Mouse (Mus musculus) stomach, embryonic 15.5 days (tissue): ENCODE results near the gene Arhgap24. TPM values are rescaled to one million over a fixed set of nuclear protein-coding genes. Genes with fewer than 3 reads are reported as not detected.

Source experiments
- ATAC-seq: fragments of 200-750 bp; cut with Nextera tagmentation; 2 replicates; pipeline ENCODE4 v1.8.0; 2017; ENCODE audit warnings: low read depth, moderate number of reproducible peaks, moderate TSS enrichment; ENCODE audit not compliant: insufficient read depth, low FRiP score
- H3K27ac ChIP-seq: fragments of 300-500 bp; sonication (generic); 2 replicates; pipeline ENCODE4 v1.5.1; 2015; ENCODE audit warnings: mild to moderate bottlenecking, inconsistent platforms
- H3K27me3 ChIP-seq: fragments of 300-500 bp; sonication (generic); replicated peaks from 2 replicates; pipeline ENCODE4 v1.6.1; 2015; ENCODE audit warnings: inconsistent platforms
- H3K36me3 ChIP-seq: fragments of 300-500 bp; sonication (generic); 2 replicates; pipeline ENCODE4 v1.6.1; 2015; ENCODE audit warnings: inconsistent platforms
- H3K4me1 ChIP-seq: fragments of 300-500 bp; sonication (generic); 2 replicates; pipeline ENCODE4 v1.6.1; 2015; ENCODE audit warnings: inconsistent platforms
- H3K4me2 ChIP-seq: fragments of 300-500 bp; sonication (generic); 2 replicates; pipeline ENCODE4 v1.6.1; 2015; ENCODE audit warnings: mild to moderate bottlenecking, inconsistent platforms
- H3K4me3 ChIP-seq: fragments of 300-500 bp; sonication (generic); replicated peaks from 2 replicates; pipeline ENCODE4 v1.5.1; 2015; ENCODE audit warnings: inconsistent platforms
- H3K9ac ChIP-seq: fragments of 300-500 bp; sonication (generic); 2 replicates; pipeline ENCODE4 v1.6.1; 2015; ENCODE audit warnings: inconsistent platforms
- H3K9me3 ChIP-seq: fragments of 300-500 bp; sonication (generic); 2 replicates; pipeline ENCODE4 v1.6.1; 2016; ENCODE audit warnings: inconsistent platforms
- WGBS: fragments of 180-500 bp; shearing (Covaris S2); methylation state at CpG from one replicate; pipeline ENCODE4 v1.1.7; 2015; 5-methylcytosine and 5-hydroxymethylcytosine counted together
- polyA plus RNA-seq: library from polyadenylated mRNA; unstranded; fragments of >200 nt; fragmentation: Nextera tagmentation; extraction: Ambion mirVana; gene quantifications from 2 replicates; pipeline ENCODE4 v1.2.1, GENCODE M21; 2015

Arhgap24 gene
- polyA plus RNA-seq, 1 experiment from 2014 or later: 22.9 TPM

DNA sequence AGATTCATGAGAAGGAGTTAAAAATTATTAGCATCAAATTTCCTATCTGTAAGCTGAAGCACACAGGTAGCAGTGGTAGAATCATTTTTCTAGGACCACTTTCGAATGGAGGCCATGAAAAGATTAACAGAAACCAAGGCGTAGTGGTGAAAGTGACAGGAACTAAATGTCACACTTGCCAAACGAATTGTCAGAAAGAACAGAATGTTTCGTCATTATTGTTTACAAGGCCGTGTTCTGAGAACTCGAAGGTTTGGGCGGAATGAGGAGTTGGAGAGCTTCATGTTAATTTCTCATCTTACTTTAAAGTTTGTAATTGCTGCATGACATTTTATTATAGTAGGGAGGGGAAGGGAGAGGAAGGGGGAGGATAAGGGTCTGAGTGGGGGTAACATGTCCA lies 162.2 kb downstream of the Arhgap24 start:
- H3K4me1 ChIP-seq: no peaks in the 10 kb centered on the region
- WGBS: 64% methylated on average over 7 of the region's 7 CpGs
- no peak for ATAC-seq

DNA sequence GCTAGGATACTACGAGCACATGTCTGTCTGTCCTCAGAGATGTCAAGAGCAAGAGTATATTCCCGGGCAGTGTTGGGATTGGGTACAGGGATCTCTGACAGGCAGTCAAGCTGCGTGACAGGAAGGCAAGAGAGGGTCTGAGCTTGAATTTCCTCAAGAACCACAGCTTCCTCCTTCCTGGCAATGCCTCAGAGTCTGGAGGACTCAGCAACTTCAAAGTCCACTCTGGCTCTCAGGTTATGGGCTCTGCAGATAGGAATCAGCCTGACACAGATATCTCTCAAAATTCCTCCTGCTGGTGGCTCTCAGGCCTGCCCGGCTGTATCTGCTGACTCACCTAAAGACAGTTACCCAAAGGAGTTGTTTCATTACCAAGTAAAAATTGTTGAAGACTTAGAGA lies 162.6 kb downstream of the Arhgap24 start:
- no peak overlapping the region for H3K4me2 ChIP-seq
- no peak overlapping the region for H3K9ac ChIP-seq
- ATAC-seq: no peak
- no peaks in the 10 kb centered on the region for H3K36me3 ChIP-seq
- no peak overlapping the region for H3K27ac ChIP-seq
- no peaks in the 10 kb centered on the region for H3K27me3 ChIP-seq
- no peak overlapping the region for H3K4me3 ChIP-seq
- no peaks in the 10 kb centered on the region for H3K9me3 ChIP-seq
- WGBS: 63% methylated on average over 4 of the region's 4 CpGs
- H3K4me1 ChIP-seq: no peaks in the 10 kb centered on the region

More for the DNA sequence above, 162.2 kb downstream of the Arhgap24 start:
- Histone ChIP-seq H3K27me3 (no peaks in the 10 kb centered on the region), H3K4me2 (no peak overlapping the region), H3K9me3 (no peaks in the 10 kb centered on the region), H3K27ac (no peak overlapping the region), H3K36me3 (no peaks in the 10 kb centered on the region), H3K9ac (no peak overlapping the region), H3K4me3 (no peak overlapping the region)

GRCm38 (mm10) chr5:102659061-102659460 lies 177.9 kb downstream of the Arhgap24 start:
- Histone ChIP-seq H3K4me1 (0 out of 2 replicates have a peak, but pooled peaks cover 3% of the 10 kb centered on the region), H3K4me2 (no peak overlapping the region), H3K27me3 (no peaks in the 10 kb centered on the region), H3K27ac (peak overlapping the region; percentile 35; the same call in 1 of the 2 replicates), H3K9ac (no peak overlapping the region), H3K36me3 (no peaks in the 10 kb centered on the region), H3K9me3 (no peaks in the 10 kb centered on the region), H3K4me3 (no peak overlapping the region)
- no peak for ATAC-seq

DNA sequence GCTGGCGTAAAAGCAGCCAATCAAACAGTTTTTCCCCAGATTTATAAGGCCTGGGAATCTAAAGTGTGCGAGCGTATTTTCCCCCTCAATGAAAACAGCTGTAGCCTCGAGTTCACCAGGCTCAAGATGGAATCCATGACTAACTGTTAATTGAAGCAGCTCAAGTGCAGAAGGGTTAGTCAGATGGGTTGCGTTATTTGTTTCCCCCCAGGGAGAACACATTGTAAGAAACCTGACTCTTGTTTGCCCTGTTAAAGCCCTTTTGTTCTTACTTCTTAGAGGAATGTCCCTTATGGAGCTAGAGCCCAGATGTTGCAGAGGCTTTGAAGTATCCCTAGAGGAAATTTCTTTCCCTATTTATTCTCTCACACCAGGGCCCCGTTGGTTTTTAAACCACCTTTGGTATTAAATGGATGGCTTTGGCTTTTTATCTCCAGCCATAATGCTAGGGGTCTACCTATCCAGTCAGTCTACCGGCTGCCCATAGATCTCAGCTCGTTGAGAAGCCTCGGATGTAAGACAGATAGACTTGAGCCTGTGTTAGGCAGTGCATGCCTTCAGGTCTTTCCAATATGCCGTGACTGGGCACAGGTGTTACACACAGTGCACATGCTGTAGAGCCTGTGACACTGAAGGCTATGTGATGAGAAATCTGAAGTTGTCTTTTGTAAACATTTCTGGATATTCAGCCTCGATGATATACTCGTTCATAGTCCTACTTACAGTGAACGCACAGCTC lies 184.0 kb downstream of the Arhgap24 start:
- 60% methylated on average over 13 of the region's 13 CpGs for WGBS
- Histone ChIP-seq H3K4me3 (no peak overlapping the region), H3K9me3 (no peaks in the 10 kb centered on the region), H3K27ac (no peak overlapping the region), H3K4me2 (no peak overlapping the region), H3K27me3 (no peaks in the 10 kb centered on the region), H3K4me1 (no peaks in the 10 kb centered on the region), H3K36me3 (no peaks in the 10 kb centered on the region), H3K9ac (no peak overlapping the region)
- ATAC-seq: no peak

DNA sequence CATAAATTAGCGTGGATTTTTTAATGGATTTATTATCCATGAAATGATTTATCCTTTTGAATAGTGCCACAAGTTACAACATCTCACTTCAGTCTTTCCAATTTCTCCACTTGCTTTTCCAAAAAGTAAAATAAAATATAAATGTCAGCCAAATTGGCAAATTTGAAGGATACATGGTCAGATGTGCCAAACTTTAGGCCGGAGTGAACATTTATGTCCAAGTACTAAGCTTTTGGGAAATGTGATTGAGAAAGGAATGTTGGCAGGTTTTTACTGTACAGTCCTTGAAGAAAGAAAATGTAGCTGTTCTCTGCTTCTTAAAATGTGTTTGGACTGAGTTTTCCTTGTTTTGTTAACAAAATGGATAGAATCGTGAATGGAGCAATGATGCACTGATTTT lies 185.7 kb downstream of the Arhgap24 start:
- Histone ChIP-seq H3K4me3 (no peak overlapping the region), H3K27ac (no peak overlapping the region), H3K9me3 (no peaks in the 10 kb centered on the region), H3K27me3 (no peaks in the 10 kb centered on the region), H3K4me2 (no peak overlapping the region), H3K9ac (no peak overlapping the region), H3K36me3 (no peaks in the 10 kb centered on the region), H3K4me1 (no peaks in the 10 kb centered on the region)
- ATAC-seq: no peak
- WGBS: 74% methylated on average over 3 of the region's 3 CpGs

- 86% methylated on average over 9 of the region's 9 CpGs for WGBS
- no peak overlapping the region for H3K4me2 ChIP-seq
- H3K27me3 ChIP-seq: no peaks in the 10 kb centered on the region
- no peaks in the 10 kb centered on the region for H3K9me3 ChIP-seq
- H3K9ac ChIP-seq: no peak overlapping the region
- no peak overlapping the region for H3K27ac ChIP-seq
- H3K4me3 ChIP-seq: no peak overlapping the region
- no peak for ATAC-seq
- H3K4me1 ChIP-seq: no peaks in the 10 kb centered on the region
- no peaks in the 10 kb centered on the region for H3K36me3 ChIP-seq
Measured at GRCm38 (mm10) chr5:102667754-102668575, 186.8 kb downstream of the Arhgap24 start.

DNA sequence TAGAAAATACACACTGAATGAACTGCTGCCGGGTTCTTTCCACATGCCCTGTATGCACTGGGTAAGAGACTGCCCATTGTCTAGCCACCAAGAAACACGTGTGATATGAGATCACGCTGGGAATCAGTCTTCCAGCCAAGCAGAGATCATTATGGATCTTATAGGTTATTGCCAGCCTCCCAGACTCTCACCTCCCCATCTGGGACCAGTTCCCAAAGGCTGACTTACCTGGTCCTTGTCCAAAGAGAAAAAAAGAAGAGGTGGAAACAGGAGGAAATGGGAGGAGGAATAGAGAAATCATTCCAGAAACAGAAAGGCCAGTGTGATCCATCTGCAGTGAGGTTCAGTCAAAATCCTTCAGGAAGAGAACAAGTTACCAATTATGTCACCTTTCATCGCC lies 189.0 kb downstream of the Arhgap24 start:
- no peaks in the 10 kb centered on the region for H3K27me3 ChIP-seq
- no peaks in the 10 kb centered on the region for H3K9me3 ChIP-seq
- 53% methylated on average over 4 of the region's 4 CpGs for WGBS
- no peak overlapping the region for H3K4me3 ChIP-seq
- H3K4me2 ChIP-seq: no peak overlapping the region
- no peaks in the 10 kb centered on the region for H3K4me1 ChIP-seq
- peak overlapping the region; percentile 63 for H3K27ac ChIP-seq
- H3K36me3 ChIP-seq: no peaks in the 10 kb centered on the region
- H3K9ac ChIP-seq: no peak overlapping the region
- ATAC-seq: no peak

- no peaks in the 10 kb centered on the region for H3K36me3 ChIP-seq
- 33% methylated on average over 5 of the region's 5 CpGs for WGBS
- ATAC-seq: no peak
- no peak overlapping the region for H3K9ac ChIP-seq
- no peak overlapping the region for H3K4me2 ChIP-seq
- no peaks in the 10 kb centered on the region for H3K27me3 ChIP-seq
- H3K27ac ChIP-seq: peak overlapping the region; percentile 63
- no peak overlapping the region for H3K4me3 ChIP-seq
- no peaks in the 10 kb centered on the region for H3K4me1 ChIP-seq
- H3K9me3 ChIP-seq: no peaks in the 10 kb centered on the region
Measured at GRCm38 (mm10) chr5:102670731-102671345, 189.6 kb downstream of the Arhgap24 start.

DNA sequence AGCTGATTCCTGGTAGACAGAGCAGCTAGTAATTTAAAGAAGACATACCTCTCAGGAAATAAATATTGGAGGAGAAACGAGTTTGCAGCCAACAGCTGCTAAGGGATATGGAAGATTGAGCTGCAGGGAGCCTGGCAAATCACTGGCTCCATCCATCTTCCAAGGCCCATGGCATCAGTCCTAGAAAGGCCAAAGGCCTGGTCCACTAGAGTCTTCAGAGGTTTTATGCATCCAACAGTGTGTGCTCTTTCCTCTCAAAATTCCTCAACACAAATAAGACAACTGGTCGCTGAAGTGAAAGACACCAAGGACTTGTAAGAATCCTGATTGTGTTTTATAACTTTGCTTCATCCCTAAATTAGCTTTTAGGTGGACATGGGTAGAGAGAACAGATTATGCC lies 194.1 kb downstream of the Arhgap24 start:
- H3K4me1 ChIP-seq: no peaks in the 10 kb centered on the region
- WGBS: 51% methylated on average over 2 of the region's 2 CpGs

DNA sequence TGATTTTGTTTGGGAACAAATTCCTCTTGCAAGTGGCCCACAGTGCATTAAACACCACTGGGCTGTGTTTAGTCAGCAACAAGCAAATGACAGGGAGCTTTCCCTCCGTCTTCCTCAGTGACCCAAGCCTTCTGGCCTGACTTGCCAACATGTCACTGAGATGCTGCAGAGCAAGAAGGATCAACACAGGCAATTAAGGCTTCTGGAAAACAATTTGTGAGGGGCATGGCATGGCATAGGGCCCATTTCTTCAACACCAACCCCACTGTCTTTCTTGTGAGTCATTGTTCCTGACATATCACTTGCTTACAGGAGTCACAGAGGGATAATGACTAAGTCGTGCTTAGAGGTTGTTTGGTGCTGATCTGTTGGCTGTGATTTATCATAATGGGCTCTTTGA lies 196.0 kb downstream of the Arhgap24 start:
- Histone ChIP-seq H3K9me3 (no peaks in the 10 kb centered on the region), H3K9ac (no peak overlapping the region), H3K4me3 (no peak overlapping the region), H3K27ac (no peak overlapping the region), H3K36me3 (no peaks in the 10 kb centered on the region), H3K27me3 (no peaks in the 10 kb centered on the region), H3K4me1 (no peaks in the 10 kb centered on the region), H3K4me2 (no peak overlapping the region)
- ATAC-seq: no peak
- WGBS: 13% methylated on average over 2 of the region's 2 CpGs

More for the DNA sequence above, 194.1 kb downstream of the Arhgap24 start:
- Histone ChIP-seq H3K27ac (no peak overlapping the region), H3K27me3 (no peaks in the 10 kb centered on the region), H3K4me3 (no peak overlapping the region), H3K9me3 (no peaks in the 10 kb centered on the region), H3K36me3 (no peaks in the 10 kb centered on the region), H3K9ac (no peak overlapping the region), H3K4me2 (no peak overlapping the region)
- ATAC-seq: no peak

- Histone ChIP-seq H3K4me2 (no peak overlapping the region), H3K27me3 (no peaks in the 10 kb centered on the region), H3K9ac (no peak overlapping the region), H3K4me1 (no peaks in the 10 kb centered on the region), H3K4me3 (no peak overlapping the region), H3K27ac (no peak overlapping the region), H3K9me3 (no peaks in the 10 kb centered on the region), H3K36me3 (no peaks in the 10 kb centered on the region)
- ATAC-seq: no peak
- WGBS: 67% methylated on average over 5 of the region's 5 CpGs
Measured at GRCm38 (mm10) chr5:102687673-102688072, 206.5 kb downstream of the Arhgap24 start.

GRCm38 (mm10) chr5:102692487-102692886 lies 211.3 kb downstream of the Arhgap24 start:
- no peak overlapping the region for H3K9ac ChIP-seq
- H3K4me2 ChIP-seq: no peak overlapping the region
- no peak; the same call in 1 of the 2 replicates for ATAC-seq
- no peaks in the 10 kb centered on the region for H3K9me3 ChIP-seq
- H3K36me3 ChIP-seq: no peaks in the 10 kb centered on the region
- WGBS: 6% methylated on average over 4 of the region's 4 CpGs
- no peaks in the 10 kb centered on the region for H3K4me1 ChIP-seq
- H3K27me3 ChIP-seq: no peaks in the 10 kb centered on the region
- H3K27ac ChIP-seq: no peak overlapping the region
- no peak overlapping the region for H3K4me3 ChIP-seq
